Comparison of ENCODE assay signal across 8 mouse cellular contexts in the genomic region with DNA sequence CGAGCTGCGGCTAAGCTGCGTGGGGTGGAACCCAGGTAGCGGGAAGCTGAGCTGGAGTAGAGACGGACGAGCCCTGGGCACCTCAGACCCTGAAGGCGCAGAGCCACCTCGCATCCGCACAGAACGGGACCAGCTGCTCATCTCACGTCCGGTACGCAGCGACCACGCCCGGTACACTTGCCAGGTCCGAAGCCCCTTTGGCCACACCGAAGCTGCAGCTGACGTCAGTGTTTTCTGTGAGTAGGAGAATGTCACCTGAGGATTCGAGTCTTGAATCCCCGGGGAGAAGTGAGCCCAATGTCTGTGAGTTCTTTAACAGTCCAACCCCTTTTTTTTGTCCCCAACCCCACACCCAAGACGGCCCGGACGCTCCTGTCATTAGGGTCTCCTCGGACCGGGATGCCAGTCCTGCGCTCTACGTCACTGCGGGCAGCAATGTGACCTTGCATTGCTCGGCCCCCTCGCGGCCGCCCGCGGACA. TPM values are rescaled to one million over a fixed set of nuclear protein-coding genes. Genes with fewer than 3 reads are reported as not detected.
A peak's percentile ranks its signal among the peaks of the same experiment; 100 is the strongest.
DNase-seq lines count a peak whose midpoint lies in the region; ATAC-seq and TF ChIP-seq lines count a peak whose summit lies in the region.

No protein-coding gene starts in this region.

- no peaks in the 10 kb centered on the region for H3K9me3 ChIP-seq in kidney, embryonic 15.5 days (replicated peaks)
- H3K9me3 ChIP-seq in hindbrain, embryonic 10.5 days: no peaks in the 10 kb centered on the region
- no peaks in the 10 kb centered on the region for H3K9me3 ChIP-seq in liver, postnatal 0 days (ENCODE audit: low read length)
- H3K9me3 ChIP-seq in stomach, embryonic 16.5 days (replicated peaks; ENCODE audit: control insufficient read depth, low read length): no peaks in the 10 kb centered on the region

- peak overlapping the region; percentile 51 for H3K4me3 ChIP-seq in kidney, embryonic 15.5 days (replicated peaks)
- H3K4me3 ChIP-seq in bone marrow macrophage, adult 2 months (ENCODE audit: insufficient read depth, low read length): peak overlapping the region; percentile 71
- peak overlapping the region; percentile 61 for H3K4me3 ChIP-seq in hindbrain, embryonic 10.5 days
- peak overlapping the region; percentile 60 for H3K4me3 ChIP-seq in liver, postnatal 0 days (ENCODE audit: low read depth, low read length)
- peak overlapping the region; percentile 59 for H3K4me3 ChIP-seq in stomach, embryonic 16.5 days (replicated peaks; ENCODE audit: low read length)

- peak overlapping the region; percentile 41; the same call in 1 of the 2 replicates for H3K27ac ChIP-seq in kidney, embryonic 15.5 days
- H3K27ac ChIP-seq in bone marrow macrophage, adult 2 months (ENCODE audit: insufficient read depth, low read depth, low read length): no peak overlapping the region
- H3K27ac ChIP-seq in hindbrain, embryonic 10.5 days: peak overlapping the region; percentile 67; the same call in 1 of the 2 replicates
- no peak overlapping the region for H3K27ac ChIP-seq in liver, postnatal 0 days (ENCODE audit: low read depth)
- H3K27ac ChIP-seq in stomach, embryonic 16.5 days (ENCODE audit: low read length): peak overlapping the region; percentile 42; the same call in 1 of the 2 replicates

- 5% methylated on average over 35 of the region's 35 CpGs for WGBS in kidney, embryonic 15.5 days
- 10% methylated on average over 35 of the region's 35 CpGs for WGBS in hindbrain, embryonic 10.5 days
- 11% methylated on average over 35 of the region's 35 CpGs for WGBS in liver, postnatal 0 days (ENCODE audit: insufficient replicate concordance)
- WGBS in stomach, embryonic 16.5 days: 4% methylated on average over 35 of the region's 35 CpGs

- peak; percentile 13; the same call in 1 of the 2 replicates for ATAC-seq in kidney, embryonic 15.5 days (replicated peaks; ENCODE audit: low FRiP score)
- no peak for ATAC-seq in liver, postnatal 0 days
- ATAC-seq in stomach, embryonic 16.5 days (ENCODE audit: insufficient read depth, low FRiP score): no peak

- no peak for TF ChIP-seq POLR2A in bone marrow macrophage, adult 2 months (IDR thresholded peaks at IDR 0.05; ENCODE audit: borderline replicate concordance, low read depth, low read length)

- peak overlapping the region; percentile 35 for H3K9ac ChIP-seq in kidney, embryonic 15.5 days
- peak overlapping the region; percentile 48 for H3K9ac ChIP-seq in liver, postnatal 0 days (replicated peaks)
- peak overlapping the region; percentile 77 for H3K9ac ChIP-seq in stomach, embryonic 16.5 days (ENCODE audit: low read length)

- no peak; the same call in none of the 2 replicates for TF ChIP-seq CTCF in bone marrow macrophage, adult 2 months (IDR thresholded peaks at IDR 0.05; ENCODE audit: low read depth, low read length)
- peak; percentile 56; the same call in 1 of the 2 replicates for TF ChIP-seq CTCF in liver, postnatal 0 days (IDR thresholded peaks at IDR 0.05; ENCODE audit: low read depth)

- 0 out of 2 replicates have a peak, but pooled peaks cover 14% of the 10 kb centered on the region for H3K27me3 ChIP-seq in kidney, embryonic 15.5 days
- H3K27me3 ChIP-seq in hindbrain, embryonic 10.5 days (ENCODE audit: insufficient read depth, poor library complexity, severe bottlenecking): peaks cover 46% of the 10 kb centered on the region
- no peaks in the 10 kb centered on the region for H3K27me3 ChIP-seq in liver, postnatal 0 days (ENCODE audit: insufficient read depth, low read length)
- no peaks in the 10 kb centered on the region for H3K27me3 ChIP-seq in stomach, embryonic 16.5 days (ENCODE audit: control insufficient read depth, insufficient read depth, low read length)

- peaks cover 16% of the 10 kb centered on the region for H3K4me1 ChIP-seq in kidney, embryonic 15.5 days
- no peaks in the 10 kb centered on the region for H3K4me1 ChIP-seq in bone marrow macrophage, adult 2 months (ENCODE audit: control insufficient read depth, insufficient read depth, low read length)
- peaks cover 19% of the 10 kb centered on the region for H3K4me1 ChIP-seq in hindbrain, embryonic 10.5 days (replicated peaks)
- peaks cover 16% of the 10 kb centered on the region for H3K4me1 ChIP-seq in liver, postnatal 0 days (ENCODE audit: insufficient read depth)
- peaks cover 9% of the 10 kb centered on the region; the same call in 1 of the 2 replicates for H3K4me1 ChIP-seq in stomach, embryonic 16.5 days (ENCODE audit: control insufficient read depth, insufficient read depth, low read length)

- peak overlapping the region; percentile 82 for H3K4me2 ChIP-seq in kidney, embryonic 15.5 days
- peak overlapping the region; percentile 93 for H3K4me2 ChIP-seq in liver, postnatal 0 days (ENCODE audit: low read depth, low read length)
- peak overlapping the region; percentile 97 for H3K4me2 ChIP-seq in stomach, embryonic 16.5 days (ENCODE audit: low read depth, low read length)

- no peak for DNase-seq in kidney, adult 8-10 months
- DNase-seq in hindbrain, embryonic 10.5 days (ENCODE audit: low spot score): no peak
- peak; percentile 33 for DNase-seq in liver, postnatal 0 days
- DNase-seq in left cerebral cortex, adult 18-20 months (ENCODE audit: low spot score in 2 of 2): no peak
- no peak for DNase-seq in left cerebral cortex, adult 9 months (ENCODE audit: low spot score in 2 of 2)

- TF ChIP-seq EP300 in liver, postnatal 0 days (IDR thresholded peaks at IDR 0.05; ENCODE audit: low read depth): no peak

- no peaks in the 10 kb centered on the region for H3K36me3 ChIP-seq in kidney, embryonic 15.5 days
- H3K36me3 ChIP-seq in hindbrain, embryonic 10.5 days: no peaks in the 10 kb centered on the region
- no peaks in the 10 kb centered on the region for H3K36me3 ChIP-seq in liver, postnatal 0 days (replicated peaks; ENCODE audit: insufficient read depth, low read length)
- no peaks in the 10 kb centered on the region for H3K36me3 ChIP-seq in stomach, embryonic 16.5 days (ENCODE audit: control insufficient read depth, insufficient read depth, low read length)

RNA-seq across cellular contexts. Expression of gene Vsig10l, which starts 2.0 kb away (rescaled TPM):
- 4.6 and 5.4 TPM in 2 replicates for polyA plus RNA-seq in kidney, embryonic 15.5 days (2015; fragmentation: Nextera tagmentation; extraction: Ambion mirVana)
- polyA plus RNA-seq in bone marrow macrophage, adult 2 months (2012; ENCODE audit: insufficient read depth, insufficient read length, missing spikeins): 4.5 and 4.9 TPM in 2 replicates
- polyA plus RNA-seq in hindbrain, embryonic 10.5 days (2016; fragmentation: Nextera tagmentation; extraction: Ambion mirVana): 1.5 and 3.8 TPM in 2 replicates
- 0.70 and 1.4 TPM in 2 replicates for polyA plus RNA-seq in liver, postnatal 0 days (2015; fragmentation: Nextera tagmentation; extraction: Ambion mirVana)
- polyA plus RNA-seq in stomach, embryonic 16.5 days (2015; fragmentation: Nextera tagmentation; extraction: Ambion mirVana): 17.7 and 28.7 TPM in 2 replicates
- 1 to 10 TPM; 1.2 to 2.5 TPM for total RNA-seq in left cerebral cortex, adult 18-20 months (2021)

RNA-seq across cellular contexts. Expression of gene Gm45233, which starts 21.0 kb away (rescaled TPM):
- polyA plus RNA-seq in kidney, embryonic 15.5 days (2015; fragmentation: Nextera tagmentation; extraction: Ambion mirVana): 0.35 and 0.66 TPM in 2 replicates
- polyA plus RNA-seq in bone marrow macrophage, adult 2 months (2012; ENCODE audit: insufficient read depth, insufficient read length, missing spikeins): not detected in 2 replicates
- polyA plus RNA-seq in hindbrain, embryonic 10.5 days (2016; fragmentation: Nextera tagmentation; extraction: Ambion mirVana): 0.47 and 0.51 TPM in 2 replicates
- polyA plus RNA-seq in liver, postnatal 0 days (2015; fragmentation: Nextera tagmentation; extraction: Ambion mirVana): 0.25 TPM in 1 of 2 replicates, not detected in the other
- polyA plus RNA-seq in stomach, embryonic 16.5 days (2015; fragmentation: Nextera tagmentation; extraction: Ambion mirVana): 0.62 TPM in 1 of 2 replicates, not detected in the other
- total RNA-seq in left cerebral cortex, adult 18-20 months (2021): under 1 TPM in 1 of 2 experiments, not detected in 1; 0.81 TPM

RNA-seq across cellular contexts. Expression of gene Etfb, which starts 21.0 kb away (rescaled TPM):
- 348 and 355 TPM in 2 replicates for polyA plus RNA-seq in kidney, embryonic 15.5 days (2015; fragmentation: Nextera tagmentation; extraction: Ambion mirVana)
- 79.5 and 87.0 TPM in 2 replicates for polyA plus RNA-seq in bone marrow macrophage, adult 2 months (2012; ENCODE audit: insufficient read depth, insufficient read length, missing spikeins)
- polyA plus RNA-seq in hindbrain, embryonic 10.5 days (2016; fragmentation: Nextera tagmentation; extraction: Ambion mirVana): 226 and 249 TPM in 2 replicates
- 759 and 760 TPM in 2 replicates for polyA plus RNA-seq in liver, postnatal 0 days (2015; fragmentation: Nextera tagmentation; extraction: Ambion mirVana)
- 365 and 382 TPM in 2 replicates for polyA plus RNA-seq in stomach, embryonic 16.5 days (2015; fragmentation: Nextera tagmentation; extraction: Ambion mirVana)
- total RNA-seq in left cerebral cortex, adult 18-20 months (2021): 10 to 100 TPM; 59.0 to 64.5 TPM

RNA-seq across cellular contexts. Expression of gene Cldnd2, which starts 24.3 kb away (rescaled TPM):
- not detected in 2 replicates for polyA plus RNA-seq in kidney, embryonic 15.5 days (2015; fragmentation: Nextera tagmentation; extraction: Ambion mirVana)
- polyA plus RNA-seq in bone marrow macrophage, adult 2 months (2012; ENCODE audit: insufficient read depth, insufficient read length, missing spikeins): not detected in 2 replicates
- polyA plus RNA-seq in hindbrain, embryonic 10.5 days (2016; fragmentation: Nextera tagmentation; extraction: Ambion mirVana): not detected in 2 replicates
- 0.22 TPM in 1 of 2 replicates, not detected in the other for polyA plus RNA-seq in liver, postnatal 0 days (2015; fragmentation: Nextera tagmentation; extraction: Ambion mirVana)
- polyA plus RNA-seq in stomach, embryonic 16.5 days (2015; fragmentation: Nextera tagmentation; extraction: Ambion mirVana): not detected in 2 replicates
- total RNA-seq in left cerebral cortex, adult 18-20 months (2021): not detected

RNA-seq across cellular contexts. Expression of gene Iglon5, which starts 25.0 kb away (rescaled TPM):
- 0.40 and 0.45 TPM in 2 replicates for polyA plus RNA-seq in kidney, embryonic 15.5 days (2015; fragmentation: Nextera tagmentation; extraction: Ambion mirVana)
- not detected in 2 replicates for polyA plus RNA-seq in bone marrow macrophage, adult 2 months (2012; ENCODE audit: insufficient read depth, insufficient read length, missing spikeins)
- 0.80 and 2.2 TPM in 2 replicates for polyA plus RNA-seq in hindbrain, embryonic 10.5 days (2016; fragmentation: Nextera tagmentation; extraction: Ambion mirVana)
- not detected in 2 replicates for polyA plus RNA-seq in liver, postnatal 0 days (2015; fragmentation: Nextera tagmentation; extraction: Ambion mirVana)
- 0.30 and 0.39 TPM in 2 replicates for polyA plus RNA-seq in stomach, embryonic 16.5 days (2015; fragmentation: Nextera tagmentation; extraction: Ambion mirVana)
- 10 to 100 TPM; 20.6 to 24.9 TPM for total RNA-seq in left cerebral cortex, adult 18-20 months (2021)

Comparison
In these comparisons a context has a peak if more than half of its experiments do, and no peak if none do; other contexts are left out.
1. H3K27ac ChIP-seq: peak in kidney, embryonic 15.5 days (single experiment), hindbrain, embryonic 10.5 days (single experiment) and stomach, embryonic 16.5 days (single experiment); none in bone marrow macrophage, adult 2 months (single experiment) and liver, postnatal 0 days (single experiment).
2. Peak in every context shown above with its lines, with median percentiles within 50 percentile points of each other: H3K4me2 ChIP-seq, H3K4me3 ChIP-seq and H3K9ac ChIP-seq.